Comparison of ENCODE assay signal across 23 mouse cellular contexts in the genomic region with DNA sequence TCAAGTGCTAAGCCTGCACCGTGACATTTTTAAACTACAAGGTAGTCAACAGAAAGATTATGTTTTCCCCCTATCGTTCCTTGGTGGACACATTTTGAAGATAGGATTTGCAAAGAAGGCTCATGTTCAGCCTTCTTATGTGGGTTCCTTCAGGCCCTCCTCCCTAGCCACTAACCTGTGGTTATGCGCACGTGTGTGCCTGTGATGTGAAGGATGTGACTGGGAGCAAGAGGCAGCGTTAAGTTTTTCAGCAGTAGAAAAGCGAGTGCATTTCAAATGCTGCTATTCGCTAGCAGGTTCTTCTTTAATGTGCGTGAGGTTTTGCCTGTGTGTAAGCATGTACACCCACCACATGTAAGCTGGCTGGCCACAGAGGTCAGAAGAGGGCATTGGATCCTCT.
DNase-seq lines count a peak whose midpoint lies in the region; TF ChIP-seq lines count a peak whose summit lies in the region.
"Had no signal": no experiment of that assay in that cellular context is flagged by ENCODE, and none has a peak within 500 bp of the region (broad histone marks: within the 10 kb centered on the region; RNA-seq: fewer than 3 reads in every experiment).

No protein-coding gene starts in this region.

- DNase-seq in testis, postnatal 14 days (ENCODE audit: low spot score) = no peak
- DNase-seq in naive thymus-derived CD4-positive, alpha-beta T cell, adult 2 months (ENCODE audit: low read depth) = peak; percentile 87
- peak; percentile 77 for DNase-seq in thymus, postnatal 14 days
- DNase-seq in kidney, postnatal 10 days = no peak
- no peak for DNase-seq in urinary bladder, postnatal 36 days (ENCODE audit: low spot score in 2 of 2)
- DNase-seq in kidney, adult 9 months = no peak
- DNase-seq: adrenal gland, postnatal 14 days; cerebellum, postnatal 10 days; heart, postnatal 36 days; kidney, adult 2 months; kidney, postnatal 14 days; liver; right cerebral cortex, postnatal 25 days; spleen, adult 18-20 months had no signal

- no peak for TF ChIP-seq CTCF in testis, adult 2 months (IDR thresholded peaks at IDR 0.05; ENCODE audit: control insufficient read depth, insufficient read depth, insufficient replicate concordance, low read depth, low read length)

- H3K27ac ChIP-seq in testis, adult 2 months (ENCODE audit: control insufficient read depth, insufficient read depth, low read depth, low read length) = 0 out of 2 replicates have a peak overlapping the region, but pooled peaks have one; percentile 8
- H3K27ac ChIP-seq: forebrain, embryonic 10.5 days; heart, embryonic 15.5 days; hindbrain, embryonic 13.5 days; liver, embryonic 15.5 days; lung, embryonic 15.5 days; macrophage; midbrain, embryonic 10.5 days had no signal

- no peaks in the 10 kb centered on the region for H3K36me3 ChIP-seq in testis, adult 2 months (ENCODE audit: control insufficient read depth, insufficient read depth, low read length)
- H3K36me3 ChIP-seq: forebrain, embryonic 10.5 days; heart, embryonic 15.5 days; hindbrain, embryonic 13.5 days; limb, embryonic 10.5 days; liver, embryonic 15.5 days; lung, embryonic 15.5 days; midbrain, embryonic 10.5 days had no signal

- H3K4me1 ChIP-seq in testis, adult 2 months (ENCODE audit: control insufficient read depth, insufficient read depth, low read length) = peaks cover 9% of the 10 kb centered on the region
- H3K4me1 ChIP-seq: hindbrain, embryonic 13.5 days had no signal

- no peak for TF ChIP-seq POLR2A in testis, adult 2 months (IDR thresholded peaks at IDR 0.05; ENCODE audit: control insufficient read depth, low read depth, low read length)

- no peak overlapping the region for H3K4me3 ChIP-seq in testis, adult 2 months (ENCODE audit: control insufficient read depth, low read depth, low read length)
- H3K4me3 ChIP-seq: forebrain, embryonic 10.5 days; heart, embryonic 15.5 days; hindbrain, embryonic 13.5 days; limb, embryonic 10.5 days; liver, embryonic 15.5 days; lung, embryonic 15.5 days; midbrain, embryonic 10.5 days had no signal

- H3K27me3 ChIP-seq in testis, adult 2 months (ENCODE audit: control insufficient read depth, insufficient read depth, low read length) = no peaks in the 10 kb centered on the region
- H3K27me3 ChIP-seq: heart, embryonic 15.5 days; hindbrain, embryonic 13.5 days; lung, embryonic 15.5 days had no signal

Comparison
In these comparisons a context has a peak if more than half of its experiments do, and no peak if none do; other contexts are left out.
1. DNase-seq: peak in naive thymus-derived CD4-positive, alpha-beta T cell, adult 2 months (single experiment) and thymus, postnatal 14 days (single experiment); none in testis, postnatal 14 days (single experiment), kidney, postnatal 10 days (single experiment), urinary bladder, postnatal 36 days (0 of 2) and kidney, adult 9 months (single experiment).